Mouse (Mus musculus) liver, adult (tissue): ENCODE results near the gene Olfr934.

ENCODE experiments used
- GATA4 ChIP-seq: IDR thresholded peaks from 2 replicates; pipeline ENCODE4 v1.6.1; 2014; ENCODE audit warnings: mild to moderate bottlenecking, low read length; ENCODE audit not compliant: insufficient replicate concordance

Gene Olfr934

GRCm38 (mm10) chr9:38988215-38988614 lies at the start of gene Olfr934:
Gene Olfr934 (minus strand): TSS chr9:38988315.
- TF ChIP-seq GATA4 = no peak

GRCm38 (mm10) chr9:39023277-39023676 lies 35.2 kb upstream of the Olfr934 start, which contains the start of gene Olfr146:
Gene Olfr146 (minus strand): TSS chr9:39023377.
- TF ChIP-seq GATA4 = no peak

GRCm38 (mm10) chr9:38999583-38999982 lies 11.5 kb upstream of the Olfr934 start, which contains the start of gene Olfr935:
Gene Olfr935 (minus strand): TSS chr9:38999683.
- no peak for TF ChIP-seq GATA4

- no peak for TF ChIP-seq GATA4
Measured at GRCm38 (mm10) chr9:38972013-38972412, 16.1 kb downstream of the Olfr934 start, which contains the start of gene Olfr933. Gene Olfr933 (plus strand): TSS chr9:38972313.

GRCm38 (mm10) chr9:38954124-38954416 lies 34.0 kb downstream of the Olfr934 start:
- TF ChIP-seq GATA4 = no peak

DNA sequence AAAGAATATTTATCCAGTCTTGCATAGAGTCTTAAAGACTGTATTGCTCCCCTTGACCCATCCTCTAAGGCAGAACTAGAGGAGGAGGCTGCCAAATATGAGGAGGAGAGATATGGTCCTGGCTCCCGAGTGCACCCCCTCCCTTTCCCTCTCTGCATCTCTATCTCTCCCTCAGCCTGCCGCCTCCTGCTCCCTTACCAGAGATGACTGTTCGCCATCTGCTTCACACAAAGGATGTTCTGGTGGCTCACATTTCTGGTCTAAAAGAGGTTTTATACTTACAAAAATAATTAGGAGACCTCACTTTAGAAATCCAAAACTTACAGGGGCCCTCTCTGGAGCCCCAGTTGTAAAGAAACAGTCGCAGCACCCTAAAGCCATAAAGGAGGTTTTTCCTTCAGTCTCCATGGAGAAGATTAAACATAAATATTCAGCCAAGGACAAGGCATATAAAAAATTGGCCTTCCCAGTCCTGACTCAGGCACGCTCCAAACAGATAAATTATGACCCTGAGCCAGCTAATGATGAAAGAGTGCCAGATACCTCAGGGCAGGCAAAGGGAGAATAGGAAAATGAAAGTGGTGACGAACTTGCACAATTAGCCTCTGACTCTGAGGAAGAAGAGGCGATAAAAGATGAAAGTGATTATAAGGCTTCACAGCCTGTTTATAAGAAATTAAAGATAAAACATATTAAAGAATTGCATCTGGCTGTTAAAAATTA lies 34.6 kb downstream of the Olfr934 start:
- no peak for TF ChIP-seq GATA4
